Mouse (Mus musculus): Measurements from ENCODE around the gene Stum.

DNA sequence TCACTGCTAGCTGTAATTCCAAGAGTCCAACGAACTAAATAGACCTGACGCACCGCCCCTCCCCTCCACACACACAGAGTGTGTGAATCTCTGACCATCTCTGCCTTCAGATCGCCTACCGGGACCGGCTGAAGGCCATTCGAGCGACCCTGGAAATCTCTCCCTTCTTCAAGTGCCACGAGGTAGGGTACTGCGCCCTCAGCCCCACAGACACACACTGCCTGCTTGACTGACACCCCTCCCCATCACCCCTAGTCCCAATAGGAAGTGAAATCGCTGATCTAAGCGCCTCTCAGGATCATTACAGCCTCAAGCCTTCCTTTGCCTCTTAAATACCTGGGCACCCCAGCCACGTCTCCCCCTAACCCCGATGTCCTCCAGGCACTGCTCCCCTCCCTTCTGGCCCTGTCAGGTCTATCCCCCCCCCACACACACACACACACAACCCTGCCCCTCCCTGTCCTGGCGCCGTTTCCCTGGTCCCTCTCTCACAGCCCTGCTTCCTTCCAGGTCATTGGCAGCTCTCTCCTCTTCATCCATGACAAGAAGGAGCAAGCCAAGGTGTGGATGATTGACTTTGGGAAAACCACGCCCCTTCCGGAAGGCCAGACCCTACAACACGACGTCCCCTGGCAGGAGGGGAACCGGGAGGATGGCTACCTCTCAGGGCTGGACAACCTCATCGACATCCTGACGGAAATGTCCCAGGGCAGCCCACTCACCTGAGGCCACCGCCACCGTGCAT lies 62.0 kb downstream of the Stum start:
- TF ChIP-seq GATA1 (IDR thresholded peaks at IDR 0.05; ENCODE audit: borderline replicate concordance, low read length) (no peak), CTCF (IDR thresholded peaks at IDR 0.05; ENCODE audit: low read depth, low read length) (no peak), TAL1 (conservative IDR thresholded peaks at IDR 0.05; ENCODE audit: low read depth, low read length) (no peak)
